Mouse (Mus musculus): ENCODE measurements around the gene Tbca. TPM values are rescaled to one million over a fixed set of nuclear protein-coding genes. Genes with fewer than 3 reads are reported as not detected.

The Tbca gene
- polyA plus RNA-seq, 1 experiment from 2014 or later = 150 TPM

DNA sequence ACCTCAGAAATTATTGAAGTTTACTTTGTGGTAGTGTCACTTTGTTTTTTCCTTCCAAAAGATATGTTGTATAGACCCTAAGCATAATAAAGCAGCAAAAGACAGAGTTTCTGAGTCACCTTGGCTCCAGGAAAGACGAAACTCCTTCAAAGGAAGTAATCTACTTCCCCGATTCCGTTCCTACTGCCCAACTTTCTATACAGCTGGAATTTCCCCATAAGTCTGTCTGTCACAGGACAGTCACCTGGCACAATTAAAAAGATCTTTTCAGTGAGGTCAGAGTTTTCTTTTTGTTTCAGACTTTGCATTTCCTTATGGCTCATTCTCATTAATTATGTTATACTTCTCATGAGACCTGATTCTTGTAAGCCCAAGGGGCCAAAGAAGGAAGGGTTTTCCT, 25.1 kb downstream of the Tbca start:
- Histone ChIP-seq H3K27ac (ENCODE audit: low read depth) (no peak overlapping the region), H3K4me1 (ENCODE audit: insufficient read depth) (no peaks in the 10 kb centered on the region), H3K9me3 (ENCODE audit: low read length) (no peaks in the 10 kb centered on the region), H3K9ac (replicated peaks) (no peak overlapping the region), H3K36me3 (replicated peaks; ENCODE audit: insufficient read depth, low read length) (no peaks in the 10 kb centered on the region), H3K4me2 (ENCODE audit: low read depth, low read length) (no peak overlapping the region), H3K4me3 (ENCODE audit: low read depth, low read length) (no peak overlapping the region), H3K27me3 (ENCODE audit: insufficient read depth, low read length) (no peaks in the 10 kb centered on the region)
- WGBS (ENCODE audit: insufficient replicate concordance) = 54% methylated on average over 3 of the region's 3 CpGs
- ATAC-seq = no peak
- DNase-seq = no peak
- TF ChIP-seq EP300 (IDR thresholded peaks at IDR 0.05; ENCODE audit: low read depth) = no peak

- no peaks in the 10 kb centered on the region for H3K4me1 ChIP-seq (ENCODE audit: insufficient read depth)
- no peak overlapping the region for H3K4me2 ChIP-seq (ENCODE audit: low read depth, low read length)
- peak; percentile 97 for ATAC-seq
- WGBS (ENCODE audit: insufficient replicate concordance) = 58% methylated on average over 3 of the region's 3 CpGs
- no peak overlapping the region for H3K9ac ChIP-seq (replicated peaks)
- peak overlapping the region; percentile 92 for H3K27ac ChIP-seq (ENCODE audit: low read depth)
- H3K4me3 ChIP-seq (ENCODE audit: low read depth, low read length) = no peak overlapping the region
- H3K9me3 ChIP-seq (ENCODE audit: low read length) = no peaks in the 10 kb centered on the region
- H3K27me3 ChIP-seq (ENCODE audit: insufficient read depth, low read length) = no peaks in the 10 kb centered on the region
- TF ChIP-seq EP300 (IDR thresholded peaks at IDR 0.05; ENCODE audit: low read depth) = peak; percentile 62; the same call in 1 of the 2 replicates
- TF ChIP-seq CTCF (IDR thresholded peaks at IDR 0.05; ENCODE audit: low read depth) = no peak
- DNase-seq = no peak
- H3K36me3 ChIP-seq (replicated peaks; ENCODE audit: insufficient read depth, low read length) = no peaks in the 10 kb centered on the region; the same call in 1 of the 2 replicates
These were observed 31.8 kb downstream of the Tbca start for GRCm38 (mm10) chr13:94820516-94820915.

GRCm38 (mm10) chr13:94820956-94821355, 32.2 kb downstream of the Tbca start:
- Histone ChIP-seq H3K4me3 (ENCODE audit: low read depth, low read length) (no peak overlapping the region), H3K4me2 (ENCODE audit: low read depth, low read length) (no peak overlapping the region), H3K9ac (replicated peaks) (no peak overlapping the region), H3K27ac (ENCODE audit: low read depth) (peak overlapping the region; percentile 92), H3K9me3 (ENCODE audit: low read length) (no peaks in the 10 kb centered on the region), H3K4me1 (ENCODE audit: insufficient read depth) (no peaks in the 10 kb centered on the region), H3K36me3 (replicated peaks; ENCODE audit: insufficient read depth, low read length) (no peaks in the 10 kb centered on the region; the same call in 1 of the 2 replicates), H3K27me3 (ENCODE audit: insufficient read depth, low read length) (no peaks in the 10 kb centered on the region)
- DNase-seq (no peak), ATAC-seq (peak; percentile 54)
- TF ChIP-seq EP300 (IDR thresholded peaks at IDR 0.05; ENCODE audit: low read depth) (no peak), CTCF (IDR thresholded peaks at IDR 0.05; ENCODE audit: low read depth) (no peak)
- WGBS (ENCODE audit: insufficient replicate concordance) = 29% methylated on average over 2 of the region's 2 CpGs

DNA sequence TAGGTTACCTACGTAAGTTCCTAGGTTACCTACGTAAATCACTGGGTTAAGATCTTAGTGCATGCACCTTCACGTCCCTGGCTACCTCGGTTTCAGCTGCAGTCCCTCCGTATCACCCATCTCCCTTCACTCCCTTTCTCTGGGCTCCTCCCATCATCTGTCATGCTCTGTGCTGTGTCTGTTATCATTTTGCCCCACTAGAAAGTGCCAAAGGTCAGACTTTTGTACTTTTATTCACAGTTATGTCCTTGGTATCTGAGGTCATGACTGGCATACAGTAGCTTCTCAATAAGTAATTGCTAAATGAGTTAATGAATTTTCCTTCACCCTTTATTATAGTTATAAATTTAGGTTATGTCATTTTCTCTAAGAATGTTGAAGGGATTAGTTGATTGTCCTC, 37.7 kb downstream of the Tbca start:
- H3K4me2 ChIP-seq (ENCODE audit: low read depth, low read length) = no peak overlapping the region
- no peak overlapping the region for H3K27ac ChIP-seq (ENCODE audit: low read depth)
- TF ChIP-seq EP300 (IDR thresholded peaks at IDR 0.05; ENCODE audit: low read depth) = no peak
- TF ChIP-seq CTCF (IDR thresholded peaks at IDR 0.05; ENCODE audit: low read depth) = no peak
- peaks cover 5% of the 10 kb centered on the region; the same call in 1 of the 2 replicates for H3K4me1 ChIP-seq (ENCODE audit: insufficient read depth)
- no peak overlapping the region for H3K4me3 ChIP-seq (ENCODE audit: low read depth, low read length)
- no peaks in the 10 kb centered on the region for H3K9me3 ChIP-seq (ENCODE audit: low read length)
- 83% methylated on average over 5 of the region's 5 CpGs for WGBS (ENCODE audit: insufficient replicate concordance)
- H3K36me3 ChIP-seq (replicated peaks; ENCODE audit: insufficient read depth, low read length) = no peaks in the 10 kb centered on the region; the same call in 1 of the 2 replicates
- no peak overlapping the region for H3K9ac ChIP-seq (replicated peaks)
- ATAC-seq (no peak), DNase-seq (no peak)
- no peaks in the 10 kb centered on the region for H3K27me3 ChIP-seq (ENCODE audit: insufficient read depth, low read length)

DNA sequence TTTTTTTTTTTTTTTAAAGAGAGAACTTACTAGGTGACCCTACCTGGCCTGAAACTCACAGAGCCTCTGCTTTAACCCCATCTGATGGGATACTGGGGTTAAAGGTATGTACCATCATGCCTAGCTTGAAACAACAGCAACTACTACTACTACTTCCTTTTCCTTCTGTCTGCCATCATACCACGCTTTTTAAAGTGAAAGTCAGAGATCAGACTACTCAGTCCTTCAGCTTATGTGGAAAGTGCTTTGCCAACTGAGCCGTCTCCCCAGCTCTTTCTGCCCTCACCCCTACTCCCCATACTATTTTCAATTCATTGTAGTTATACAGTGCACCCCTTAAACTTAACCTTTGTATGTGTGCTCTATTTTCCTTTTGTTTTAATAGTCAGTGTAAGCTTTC, 38.3 kb downstream of the Tbca start:
- ATAC-seq = no peak
- H3K36me3 ChIP-seq (replicated peaks; ENCODE audit: insufficient read depth, low read length) = no peaks in the 10 kb centered on the region; the same call in 1 of the 2 replicates
- no peaks in the 10 kb centered on the region for H3K9me3 ChIP-seq (ENCODE audit: low read length)
- H3K4me2 ChIP-seq (ENCODE audit: low read depth, low read length) = no peak overlapping the region
- no peaks in the 10 kb centered on the region for H3K27me3 ChIP-seq (ENCODE audit: insufficient read depth, low read length)
- TF ChIP-seq EP300 (IDR thresholded peaks at IDR 0.05; ENCODE audit: low read depth) (no peak), CTCF (IDR thresholded peaks at IDR 0.05; ENCODE audit: low read depth) (no peak)
- H3K4me1 ChIP-seq (ENCODE audit: insufficient read depth) = peaks cover 5% of the 10 kb centered on the region; the same call in 1 of the 2 replicates
- H3K4me3 ChIP-seq (ENCODE audit: low read depth, low read length) = no peak overlapping the region
- no peak overlapping the region for H3K9ac ChIP-seq (replicated peaks)
- no peak for DNase-seq
- no peak overlapping the region for H3K27ac ChIP-seq (ENCODE audit: low read depth)
- WGBS (ENCODE audit: insufficient replicate concordance) = 83% methylated on average over 2 of the region's 2 CpGs

DNA sequence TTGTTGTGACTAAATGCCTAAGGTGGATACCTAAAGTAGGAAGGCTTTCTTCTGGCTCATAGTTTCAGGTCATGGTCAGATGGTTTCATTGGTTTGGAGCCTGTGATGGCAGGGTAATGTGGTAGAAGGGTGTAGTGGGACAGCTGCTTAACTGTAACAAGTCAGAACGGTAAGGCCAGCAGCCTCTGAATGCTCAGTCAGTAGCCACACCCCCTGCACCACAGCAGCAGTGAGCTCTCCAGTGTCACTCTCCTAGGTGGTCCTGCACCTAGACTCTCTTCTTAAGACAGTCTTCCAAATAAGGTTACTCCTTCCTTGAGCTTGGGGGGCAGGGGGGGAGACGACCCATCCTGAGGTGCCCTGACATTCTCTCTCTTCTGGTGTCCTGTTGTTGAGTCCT, 39.1 kb downstream of the Tbca start:
- no peak for TF ChIP-seq CTCF (IDR thresholded peaks at IDR 0.05; ENCODE audit: low read depth)
- no peak for TF ChIP-seq EP300 (IDR thresholded peaks at IDR 0.05; ENCODE audit: low read depth)
- DNase-seq (no peak), ATAC-seq (no peak)
- H3K4me3 ChIP-seq (ENCODE audit: low read depth, low read length) = no peak overlapping the region
- WGBS (ENCODE audit: insufficient replicate concordance) = 65% methylated on average over 2 of the region's 2 CpGs
- no peaks in the 10 kb centered on the region for H3K9me3 ChIP-seq (ENCODE audit: low read length)
- peaks cover 5% of the 10 kb centered on the region; the same call in 1 of the 2 replicates for H3K4me1 ChIP-seq (ENCODE audit: insufficient read depth)
- no peak overlapping the region for H3K4me2 ChIP-seq (ENCODE audit: low read depth, low read length)
- H3K36me3 ChIP-seq (replicated peaks; ENCODE audit: insufficient read depth, low read length) = peaks cover 3% of the 10 kb centered on the region; the same call in 1 of the 2 replicates
- no peaks in the 10 kb centered on the region for H3K27me3 ChIP-seq (ENCODE audit: insufficient read depth, low read length)
- peak overlapping the region; percentile 22; the same call in 1 of the 2 replicates for H3K27ac ChIP-seq (ENCODE audit: low read depth)
- no peak overlapping the region for H3K9ac ChIP-seq (replicated peaks)
